Mouse (Mus musculus) kidney, embryonic 14.5 days (tissue): Measurements from ENCODE around the gene Zp1. TPM values are rescaled to one million over a fixed set of nuclear protein-coding genes. Genes with fewer than 3 reads are reported as not detected.

Experiments used
- ATAC-seq: fragments of 200-750 bp; cut with Nextera tagmentation; 2 replicates; pipeline ENCODE4 v1.8.0; 2017; ENCODE audit warnings: moderate number of reproducible peaks, mild to moderate bottlenecking, moderate TSS enrichment, moderate library complexity; ENCODE audit not compliant: low FRiP score, low TSS enrichment
- H3K27ac ChIP-seq: fragments of 300-500 bp; sonication (generic); 2 replicates; pipeline ENCODE4 v1.5.1; 2014; ENCODE audit warnings: low read depth, mild to moderate bottlenecking, low read length, moderate library complexity, mixed read lengths
- H3K27me3 ChIP-seq: fragments of 300-500 bp; sonication (generic); 2 replicates; pipeline ENCODE4 v1.6.1; 2014; ENCODE audit warnings: mild to moderate bottlenecking, low read length; ENCODE audit not compliant: control insufficient read depth, insufficient read depth
- H3K36me3 ChIP-seq: fragments of 300-500 bp; sonication (generic); 2 replicates; pipeline ENCODE4 v1.6.1; 2014; ENCODE audit warnings: low read length, mixed read lengths; ENCODE audit not compliant: control insufficient read depth, insufficient read depth
- H3K4me1 ChIP-seq: fragments of 300-500 bp; sonication (generic); 2 replicates; pipeline ENCODE4 v1.6.1; 2014; ENCODE audit warnings: low read length, mixed read lengths; ENCODE audit not compliant: control insufficient read depth, insufficient read depth
- H3K4me2 ChIP-seq: fragments of 300-500 bp; sonication (generic); replicated peaks from 2 replicates; pipeline ENCODE4 v1.6.1; 2014; ENCODE audit warnings: low read depth, mild to moderate bottlenecking, low read length
- H3K4me3 ChIP-seq: fragments of 300-500 bp; sonication (generic); 2 replicates; pipeline ENCODE4 v1.5.1; 2014; ENCODE audit warnings: mild to moderate bottlenecking, low read length
- H3K9ac ChIP-seq: fragments of 300-500 bp; sonication (generic); 2 replicates; pipeline ENCODE4 v1.6.1; 2014; ENCODE audit warnings: low read depth, mild to moderate bottlenecking, low read length, moderate library complexity
- H3K9me3 ChIP-seq: fragments of 300-500 bp; sonication (generic); 2 replicates; pipeline ENCODE4 v1.6.1; 2016; ENCODE audit warnings: low read length; ENCODE audit not compliant: control insufficient read depth
- WGBS: fragments of 180-500 bp; shearing (Covaris S2); extraction: QIAGEN DNeasy Blood & Tissue Kit; methylation state at CpG from one replicate; pipeline ENCODE4 v1.1.7; 2014; 5-methylcytosine and 5-hydroxymethylcytosine counted together
- polyA plus RNA-seq: library from polyadenylated mRNA; unstranded; fragments of >200 nt; fragmentation: Nextera tagmentation; extraction: Ambion mirVana; gene quantifications from 2 replicates; pipeline ENCODE4 v1.2.1, GENCODE M21; 2014

Zp1 gene
- polyA plus RNA-seq, 1 experiment from 2014 or later: not detected

GRCm38 (mm10) chr19:10914291-10914690 lies 6.1 kb downstream of the Zp1 start:
- Histone ChIP-seq H3K9me3 (no peaks in the 10 kb centered on the region), H3K4me2 (no peak overlapping the region), H3K36me3 (no peaks in the 10 kb centered on the region), H3K27ac (no peak overlapping the region), H3K27me3 (no peaks in the 10 kb centered on the region), H3K9ac (no peak overlapping the region; the same call in 1 of the 2 replicates), H3K4me1 (0 out of 2 replicates have a peak, but pooled peaks cover 3% of the 10 kb centered on the region), H3K4me3 (no peak overlapping the region)
- no peak for ATAC-seq
- WGBS: 69% methylated on average over 7 of the region's 7 CpGs

- H3K27ac ChIP-seq: peak overlapping the region; percentile 67
- no peak overlapping the region for H3K4me2 ChIP-seq
- peaks cover 11% of the 10 kb centered on the region; the same call in 1 of the 2 replicates for H3K4me1 ChIP-seq
- no peaks in the 10 kb centered on the region for H3K27me3 ChIP-seq
- 63% methylated on average over 6 of the region's 6 CpGs for WGBS
- H3K4me3 ChIP-seq: no peak overlapping the region
- peaks cover 35% of the 10 kb centered on the region for H3K36me3 ChIP-seq
- H3K9me3 ChIP-seq: no peaks in the 10 kb centered on the region
- H3K9ac ChIP-seq: no peak overlapping the region
- ATAC-seq: no peak
Observed at GRCm38 (mm10) chr19:10909087-10909721, 11.2 kb downstream of the Zp1 start.

GRCm38 (mm10) chr19:10907891-10908290 lies 12.5 kb downstream of the Zp1 start:
- H3K36me3 ChIP-seq: peaks cover 48% of the 10 kb centered on the region
- no peak overlapping the region for H3K4me2 ChIP-seq
- no peak for ATAC-seq
- H3K9me3 ChIP-seq: no peaks in the 10 kb centered on the region
- H3K4me1 ChIP-seq: peaks cover 9% of the 10 kb centered on the region; the same call in 1 of the 2 replicates
- H3K4me3 ChIP-seq: no peak overlapping the region
- WGBS: 57% methylated on average over 3 of the region's 3 CpGs
- no peaks in the 10 kb centered on the region for H3K27me3 ChIP-seq
- no peak overlapping the region for H3K9ac ChIP-seq
- H3K27ac ChIP-seq: no peak overlapping the region

GRCm38 (mm10) chr19:10905728-10906000 lies 14.8 kb downstream of the Zp1 start:
- no peak for ATAC-seq
- Histone ChIP-seq H3K27ac (peak overlapping the region; percentile 84), H3K9ac (no peak overlapping the region)

GRCm38 (mm10) chr19:10904927-10905727 lies 15.3 kb downstream of the Zp1 start:
- no peak overlapping the region for H3K4me2 ChIP-seq

More at GRCm38 (mm10) chr19:10905728-10906000, 14.8 kb downstream of the Zp1 start:
- Histone ChIP-seq H3K4me1 (peaks cover 9% of the 10 kb centered on the region; the same call in 1 of the 2 replicates), H3K36me3 (peaks cover 70% of the 10 kb centered on the region), H3K27me3 (no peaks in the 10 kb centered on the region), H3K9me3 (no peaks in the 10 kb centered on the region), H3K4me3 (no peak overlapping the region), H3K4me2 (no peak overlapping the region)
- 48% methylated on average over 5 of the region's 5 CpGs for WGBS

GRCm38 (mm10) chr19:10904512-10904911 lies 15.9 kb downstream of the Zp1 start:
- WGBS: 92% methylated on average over 5 of the region's 5 CpGs
- H3K27ac ChIP-seq: peak overlapping the region; percentile 42; the same call in 1 of the 2 replicates

More at GRCm38 (mm10) chr19:10904927-10905727, 15.3 kb downstream of the Zp1 start:
- Histone ChIP-seq H3K9me3 (no peaks in the 10 kb centered on the region), H3K36me3 (peaks cover 75% of the 10 kb centered on the region), H3K4me1 (peaks cover 9% of the 10 kb centered on the region; the same call in 1 of the 2 replicates), H3K9ac (no peak overlapping the region), H3K27ac (peak overlapping the region; percentile 84), H3K4me3 (no peak overlapping the region), H3K27me3 (no peaks in the 10 kb centered on the region)
- 35% methylated on average over 7 of the region's 7 CpGs for WGBS
- ATAC-seq: peak; percentile 88; the same call in 1 of the 2 replicates

GRCm38 (mm10) chr19:10901046-10901445 lies 19.4 kb downstream of the Zp1 start:
- H3K9ac ChIP-seq: no peak overlapping the region
- ATAC-seq: no peak
- 95% methylated on average over 5 of the region's 5 CpGs for WGBS

More at GRCm38 (mm10) chr19:10904512-10904911, 15.9 kb downstream of the Zp1 start:
- H3K4me2 ChIP-seq: no peak overlapping the region
- no peaks in the 10 kb centered on the region for H3K27me3 ChIP-seq
- peaks cover 82% of the 10 kb centered on the region for H3K36me3 ChIP-seq
- no peak overlapping the region for H3K4me3 ChIP-seq
- H3K9me3 ChIP-seq: no peaks in the 10 kb centered on the region
- H3K9ac ChIP-seq: no peak overlapping the region
- peaks cover 9% of the 10 kb centered on the region; the same call in 1 of the 2 replicates for H3K4me1 ChIP-seq
- no peak for ATAC-seq

GRCm38 (mm10) chr19:10900315-10900714 lies 20.1 kb downstream of the Zp1 start:
- H3K27ac ChIP-seq: no peak overlapping the region
- H3K36me3 ChIP-seq: peaks cover 82% of the 10 kb centered on the region
- H3K27me3 ChIP-seq: no peaks in the 10 kb centered on the region
- H3K4me1 ChIP-seq: peaks cover 18% of the 10 kb centered on the region; the same call in 1 of the 2 replicates
- 84% methylated on average over 6 of the region's 6 CpGs for WGBS
- no peak overlapping the region for H3K4me3 ChIP-seq
- no peak overlapping the region for H3K9ac ChIP-seq
- no peak overlapping the region for H3K4me2 ChIP-seq
- no peak for ATAC-seq
- H3K9me3 ChIP-seq: no peaks in the 10 kb centered on the region

More at GRCm38 (mm10) chr19:10901046-10901445, 19.4 kb downstream of the Zp1 start:
- Histone ChIP-seq H3K4me3 (no peak overlapping the region), H3K4me2 (no peak overlapping the region), H3K36me3 (peaks cover 88% of the 10 kb centered on the region), H3K27ac (no peak overlapping the region), H3K4me1 (peaks cover 20% of the 10 kb centered on the region), H3K27me3 (no peaks in the 10 kb centered on the region), H3K9me3 (no peaks in the 10 kb centered on the region)

- no peak overlapping the region for H3K9ac ChIP-seq
- 68% methylated on average over 8 of the region's 8 CpGs for WGBS
- H3K4me3 ChIP-seq: no peak overlapping the region
- H3K36me3 ChIP-seq: peaks cover 55% of the 10 kb centered on the region
- no peaks in the 10 kb centered on the region for H3K9me3 ChIP-seq
- no peak overlapping the region for H3K4me2 ChIP-seq
- H3K4me1 ChIP-seq: peaks cover 14% of the 10 kb centered on the region; the same call in 1 of the 2 replicates
- no peak overlapping the region for H3K27ac ChIP-seq
- no peak for ATAC-seq
- H3K27me3 ChIP-seq: no peaks in the 10 kb centered on the region
Observed at GRCm38 (mm10) chr19:10897491-10897890, 22.9 kb downstream of the Zp1 start.
